Mouse (Mus musculus) heart, embryonic 11.5 days (tissue): ENCODE data around the gene Yap1. TPM values are rescaled to one million over a fixed set of nuclear protein-coding genes. Genes with fewer than 3 reads are reported as not detected.

Source experiments
- ATAC-seq: fragments of 200-750 bp; cut with Nextera tagmentation; replicated peaks from 2 replicates; pipeline ENCODE4 v1.8.0; 2017; ENCODE audit warnings: moderate library complexity; ENCODE audit not compliant: insufficient number of reproducible peaks, low FRiP score, low TSS enrichment
- H3K27ac ChIP-seq: fragments of 300-500 bp; sonication (generic); 2 replicates; pipeline ENCODE4 v1.5.1; 2014; ENCODE audit warnings: mild to moderate bottlenecking, low read depth, low read length
- H3K27me3 ChIP-seq: fragments of 300-500 bp; sonication (generic); 2 replicates; pipeline ENCODE4 v1.6.1; 2014; ENCODE audit warnings: mild to moderate bottlenecking, low read length, mixed read lengths; ENCODE audit not compliant: control insufficient read depth, insufficient read depth
- H3K36me3 ChIP-seq: fragments of 300-500 bp; sonication (generic); 2 replicates; pipeline ENCODE4 v1.6.1; 2014; ENCODE audit warnings: mild to moderate bottlenecking, low read length, moderate library complexity, mixed read lengths; ENCODE audit not compliant: control insufficient read depth, insufficient read depth
- H3K4me1 ChIP-seq: fragments of 300-500 bp; sonication (generic); 2 replicates; pipeline ENCODE4 v1.6.1; 2014; ENCODE audit warnings: low read length; ENCODE audit not compliant: control insufficient read depth, insufficient read depth
- H3K4me2 ChIP-seq: fragments of 300-500 bp; sonication (generic); 2 replicates; pipeline ENCODE4 v1.6.1; 2014; ENCODE audit warnings: mild to moderate bottlenecking, moderate library complexity
- H3K4me3 ChIP-seq: fragments of 300-500 bp; sonication (generic); 2 replicates; pipeline ENCODE4 v1.5.1; 2014; ENCODE audit warnings: low read depth, low read length
- H3K9ac ChIP-seq: fragments of 300-500 bp; sonication (generic); 2 replicates; pipeline ENCODE4 v1.6.1; 2014; ENCODE audit warnings: mild to moderate bottlenecking, low read depth, low read length, moderate library complexity
- H3K9me3 ChIP-seq: fragments of 300-500 bp; sonication (generic); replicated peaks from 2 replicates; pipeline ENCODE4 v1.6.1; 2016; ENCODE audit warnings: low read length; ENCODE audit not compliant: control insufficient read depth
- WGBS: fragments of 180-500 bp; shearing (Covaris S2); extraction: QIAGEN DNeasy Blood & Tissue Kit; methylation state at CpG from one replicate; pipeline ENCODE4 v1.1.7; 2014; ENCODE audit not compliant: insufficient replicate concordance; 5-methylcytosine and 5-hydroxymethylcytosine counted together
- polyA plus RNA-seq: library from polyadenylated mRNA; unstranded; fragments of >200 nt; fragmentation: Nextera tagmentation; extraction: Ambion mirVana; gene quantifications from 2 replicates; pipeline ENCODE4 v1.2.1, GENCODE M21; 2014

Gene Yap1
- 25.3 and 27.1 TPM in 2 replicates for polyA plus RNA-seq

- Histone ChIP-seq H3K4me3 (peak within 1 kb of the TSS; percentile 74), H3K4me2 (peak within 1 kb of the TSS; percentile 68), H3K9me3 (no peaks in the 10 kb centered on the region), H3K27me3 (no peaks in the 10 kb centered on the region; the same call in 1 of the 2 replicates), H3K36me3 (peaks cover 11% of the 10 kb centered on the region; the same call in 1 of the 2 replicates), H3K9ac (peak within 1 kb of the TSS; percentile 90), H3K4me1 (peaks cover 4% of the 10 kb centered on the region), H3K27ac (peak within 1 kb of the TSS; percentile 99)
- ATAC-seq = peak; percentile 82
- WGBS = 1% methylated on average over 62 of the region's 79 CpGs
Measured at GRCm38 (mm10) chr9:8004370-8004991, at the start of gene Yap1. TSS of gene Yap1 (minus strand) at chr9:8004596.

DNA sequence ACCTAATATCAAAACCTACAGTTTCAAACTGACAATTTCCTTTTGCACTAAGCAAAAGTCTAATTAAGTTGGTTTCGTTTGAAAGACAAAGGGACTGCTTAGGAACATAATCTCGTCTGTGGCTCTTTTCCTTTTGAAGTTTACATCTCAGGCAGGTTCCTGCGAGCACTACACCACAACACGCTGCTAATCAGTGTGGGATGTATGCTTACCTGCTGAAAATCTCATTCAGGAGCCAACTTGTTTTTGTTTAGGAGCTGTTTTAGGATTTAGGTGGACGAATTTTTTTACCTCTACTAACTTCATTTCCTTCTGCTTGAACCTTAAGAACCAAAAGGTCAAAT is 38.6 kb upstream of the Yap1 start:
- Histone ChIP-seq H3K36me3 (no peaks in the 10 kb centered on the region), H3K9ac (peak overlapping the region; percentile 39), H3K4me2 (peak overlapping the region; percentile 78), H3K9me3 (no peaks in the 10 kb centered on the region), H3K27ac (peak overlapping the region; percentile 24; the same call in 1 of the 2 replicates), H3K4me3 (peak overlapping the region; percentile 77), H3K4me1 (0 out of 2 replicates have a peak, but pooled peaks cover 3% of the 10 kb centered on the region), H3K27me3 (no peaks in the 10 kb centered on the region)
- WGBS = 22% methylated on average over 5 of the region's 5 CpGs
- no peak for ATAC-seq

DNA sequence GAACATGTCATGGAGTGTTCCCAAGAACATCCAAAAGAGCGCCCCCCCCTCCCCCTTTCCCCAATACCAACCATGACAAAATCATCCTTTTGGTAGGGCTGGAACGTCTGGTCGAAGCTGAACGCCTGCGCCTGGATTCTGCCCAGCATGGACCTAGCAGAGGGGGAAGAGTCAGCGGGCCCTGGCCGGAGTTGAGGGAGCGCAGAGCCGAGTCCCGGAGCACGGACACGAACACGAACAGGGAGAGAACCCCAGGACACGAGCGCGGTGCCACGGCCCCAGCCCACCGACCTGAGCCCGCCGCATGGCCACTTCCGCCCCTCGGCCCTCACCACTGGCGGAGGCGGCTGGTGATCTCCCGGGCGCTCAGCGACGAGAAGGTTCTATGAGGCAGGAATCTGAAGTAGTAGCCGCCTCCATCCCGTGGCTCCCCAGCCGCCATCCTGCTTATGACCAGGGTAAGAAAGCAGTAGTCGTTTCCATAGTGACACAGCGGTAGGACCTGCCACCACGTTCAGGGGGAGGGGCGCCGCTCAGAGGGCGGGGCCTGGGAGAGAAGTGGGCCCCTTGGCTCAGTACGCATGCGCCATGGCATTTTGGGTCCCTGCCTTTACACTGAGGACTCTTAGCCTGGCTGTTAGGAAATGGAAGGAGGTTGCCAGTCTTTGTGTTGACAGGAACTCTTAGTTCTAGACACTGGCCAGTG is 38.1 kb upstream of the Yap1 start, which contains the start of gene Cfap300:
Cfap300 (minus strand) TSS at position 486 of the 706 bp plus-strand sequence.
- WGBS = 1% methylated on average over 39 of the region's 39 CpGs
- ATAC-seq = peak; percentile 98
- peak within 1 kb of the TSS; percentile 78 for H3K4me2 ChIP-seq
- H3K4me3 ChIP-seq = peak within 1 kb of the TSS; percentile 77
- peak within 1 kb of the TSS; percentile 76 for H3K9ac ChIP-seq
- peak within 1 kb of the TSS; percentile 73 for H3K27ac ChIP-seq
- no peaks in the 10 kb centered on the region for H3K9me3 ChIP-seq
- 0 out of 2 replicates have a peak, but pooled peaks cover 3% of the 10 kb centered on the region for H3K4me1 ChIP-seq
- no peaks in the 10 kb centered on the region for H3K27me3 ChIP-seq
- H3K36me3 ChIP-seq = no peaks in the 10 kb centered on the region

- Histone ChIP-seq H3K9ac (no peak overlapping the region), H3K36me3 (no peaks in the 10 kb centered on the region), H3K4me3 (no peak overlapping the region), H3K4me1 (no peaks in the 10 kb centered on the region), H3K27ac (no peak overlapping the region), H3K27me3 (no peaks in the 10 kb centered on the region), H3K9me3 (no peaks in the 10 kb centered on the region), H3K4me2 (peak overlapping the region; percentile 41)
- WGBS = 15% methylated on average over 7 of the region's 7 CpGs
- no peak; the same call in 1 of the 2 replicates for ATAC-seq
Measured at GRCm38 (mm10) chr9:8035546-8035945, 31.1 kb upstream of the Yap1 start.

DNA sequence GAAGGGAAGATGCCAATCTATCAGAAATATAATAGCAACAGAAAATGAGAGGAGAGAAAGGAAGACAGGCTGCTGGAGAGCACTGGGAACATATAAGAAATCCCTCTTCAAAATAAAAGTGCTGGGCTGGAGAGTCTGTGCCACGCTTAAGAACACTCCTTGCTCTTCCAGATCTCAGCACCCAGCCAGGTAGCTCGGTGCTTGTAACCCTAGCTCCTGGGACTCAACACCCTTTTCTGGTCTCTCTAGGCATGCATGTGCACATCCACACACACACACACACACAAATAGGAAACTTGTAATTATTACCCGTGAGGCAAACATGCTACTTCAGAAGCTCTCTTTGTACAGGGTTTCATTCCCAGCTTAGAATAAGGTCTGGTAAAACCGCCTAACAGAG is 30.7 kb upstream of the Yap1 start:
- no peaks in the 10 kb centered on the region for H3K27me3 ChIP-seq
- no peak overlapping the region for H3K9ac ChIP-seq
- no peak overlapping the region for H3K4me2 ChIP-seq
- no peaks in the 10 kb centered on the region for H3K36me3 ChIP-seq
- 42% methylated on average over 4 of the region's 4 CpGs for WGBS
- H3K27ac ChIP-seq = no peak overlapping the region
- ATAC-seq = no peak
- H3K4me3 ChIP-seq = no peak overlapping the region
- H3K9me3 ChIP-seq = no peaks in the 10 kb centered on the region
- H3K4me1 ChIP-seq = no peaks in the 10 kb centered on the region

DNA sequence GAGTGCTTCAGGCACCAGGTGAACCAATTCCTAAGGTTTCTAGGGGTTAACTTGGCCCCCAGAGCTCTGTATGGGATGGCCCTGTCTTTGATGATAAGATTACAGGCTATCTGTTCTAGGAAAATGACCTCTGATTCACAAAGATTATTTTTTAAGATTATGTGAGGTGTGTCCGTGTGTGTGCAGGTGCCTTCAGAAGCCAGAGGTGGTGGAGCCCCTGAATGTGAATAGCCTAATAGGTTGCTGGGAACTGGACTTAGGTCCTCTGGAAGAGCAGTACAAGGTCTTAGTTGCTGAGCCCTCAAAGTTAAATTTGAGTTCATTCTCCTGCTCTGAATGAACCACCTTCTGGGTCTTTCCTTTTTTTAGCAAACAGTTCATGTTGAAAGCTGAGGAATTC is 29.7 kb upstream of the Yap1 start:
- H3K4me2 ChIP-seq = no peak overlapping the region
- 50% methylated on average over 1 of the region's 1 CpGs for whole genome bisulfite sequencing
- H3K27ac ChIP-seq = no peak overlapping the region
- no peaks in the 10 kb centered on the region for H3K27me3 ChIP-seq
- no peaks in the 10 kb centered on the region for H3K36me3 ChIP-seq
- no peak overlapping the region for H3K4me3 ChIP-seq
- H3K4me1 ChIP-seq = no peaks in the 10 kb centered on the region
- H3K9me3 ChIP-seq = no peaks in the 10 kb centered on the region
- no peak for ATAC-seq
- H3K9ac ChIP-seq = no peak overlapping the region

GRCm38 (mm10) chr9:8032847-8033246 is 28.5 kb upstream of the Yap1 start:
- Histone ChIP-seq H3K27me3 (no peaks in the 10 kb centered on the region), H3K9ac (no peak overlapping the region), H3K4me1 (no peaks in the 10 kb centered on the region), H3K36me3 (no peaks in the 10 kb centered on the region), H3K9me3 (no peaks in the 10 kb centered on the region), H3K4me3 (no peak overlapping the region), H3K4me2 (no peak overlapping the region), H3K27ac (no peak overlapping the region)
- ATAC-seq = no peak
- WGBS = 75% methylated on average over 5 of the region's 5 CpGs

DNA sequence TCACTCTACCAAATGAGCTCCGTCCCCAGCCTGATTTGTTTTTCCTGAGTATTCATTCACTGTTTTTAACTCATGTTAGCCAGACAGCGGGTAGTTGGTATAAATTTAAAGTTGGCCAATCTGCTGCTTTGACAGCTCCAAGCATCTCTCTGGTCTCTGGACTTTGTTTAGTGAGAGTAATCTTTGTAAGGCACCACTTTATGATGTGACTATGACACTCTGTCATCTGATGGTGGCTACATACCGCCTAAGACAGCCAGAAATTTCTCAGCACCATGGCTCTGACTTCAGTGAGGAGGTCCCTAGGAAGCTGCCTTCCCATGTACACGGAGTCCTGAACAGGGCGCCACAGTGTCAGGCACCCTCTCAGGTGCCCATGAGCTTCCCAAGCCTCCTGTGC is 14.2 kb upstream of the Yap1 start:
- no peak for ATAC-seq
- Histone ChIP-seq H3K36me3 (no peaks in the 10 kb centered on the region), H3K4me3 (no peak overlapping the region), H3K9me3 (no peaks in the 10 kb centered on the region), H3K4me1 (no peaks in the 10 kb centered on the region), H3K27me3 (no peaks in the 10 kb centered on the region), H3K27ac (no peak overlapping the region), H3K9ac (no peak overlapping the region), H3K4me2 (no peak overlapping the region)
- 72% methylated on average over 5 of the region's 5 CpGs for WGBS
